Mouse (Mus musculus): ENCODE measurements around the gene Fam131c. TPM values are rescaled to one million over a fixed set of nuclear protein-coding genes. Genes with fewer than 3 reads are reported as not detected.

Fam131c gene
- polyA plus RNA-seq, 1 experiment from 2014 or later, result 2.0 TPM

GRCm38 (mm10) chr4:141337986-141338385, 30.0 kb upstream of the Fam131c start:
- Histone ChIP-seq H3K9ac (peak overlapping the region; percentile 17; the same call in 1 of the 2 replicates), H3K4me3 (replicated peaks) (no peak overlapping the region), H3K27ac (peak overlapping the region; percentile 34; the same call in 1 of the 2 replicates), H3K27me3 (replicated peaks) (no peaks in the 10 kb centered on the region), H3K9me3 (no peaks in the 10 kb centered on the region), H3K36me3 (no peaks in the 10 kb centered on the region), H3K4me1 (replicated peaks) (peaks cover 32% of the 10 kb centered on the region), H3K4me2 (replicated peaks) (peak overlapping the region; percentile 28; the same call in 1 of the 2 replicates)
- peak; percentile 67 for ATAC-seq
- WGBS, result 13% methylated on average over 6 of the region's 6 CpGs

DNA sequence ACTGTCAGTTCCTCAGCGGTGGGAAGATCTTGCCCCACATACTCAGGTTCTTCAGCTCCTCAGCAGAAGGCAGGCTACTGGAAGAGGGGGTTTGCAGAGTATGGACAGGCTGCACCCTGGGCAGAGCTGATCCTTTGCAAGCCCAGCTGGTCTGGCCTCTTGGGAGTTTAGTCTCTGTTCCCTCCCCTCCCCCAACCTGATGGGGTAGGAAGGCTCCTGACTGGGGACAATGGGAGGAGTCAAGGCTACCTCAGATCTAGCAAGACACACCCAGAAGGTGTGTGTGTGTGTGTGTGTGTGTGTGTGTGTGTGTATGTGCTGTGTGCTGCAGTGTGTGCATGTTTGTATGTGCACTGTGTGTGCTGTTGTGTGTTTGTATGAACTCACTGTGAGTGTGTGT, 29.2 kb upstream of the Fam131c start:
- H3K4me2 ChIP-seq (replicated peaks), result no peak overlapping the region
- 22% methylated on average over 1 of the region's 1 CpGs for WGBS
- 0 out of 2 replicates have a peak overlapping the region, but pooled peaks have one; percentile 4 for H3K27ac ChIP-seq
- H3K36me3 ChIP-seq, result no peaks in the 10 kb centered on the region
- H3K27me3 ChIP-seq (replicated peaks), result no peaks in the 10 kb centered on the region
- no peak overlapping the region for H3K4me3 ChIP-seq (replicated peaks)
- peaks cover 34% of the 10 kb centered on the region for H3K4me1 ChIP-seq (replicated peaks)
- no peaks in the 10 kb centered on the region for H3K9me3 ChIP-seq
- no peak overlapping the region for H3K9ac ChIP-seq
- peak; percentile 38 for ATAC-seq

DNA sequence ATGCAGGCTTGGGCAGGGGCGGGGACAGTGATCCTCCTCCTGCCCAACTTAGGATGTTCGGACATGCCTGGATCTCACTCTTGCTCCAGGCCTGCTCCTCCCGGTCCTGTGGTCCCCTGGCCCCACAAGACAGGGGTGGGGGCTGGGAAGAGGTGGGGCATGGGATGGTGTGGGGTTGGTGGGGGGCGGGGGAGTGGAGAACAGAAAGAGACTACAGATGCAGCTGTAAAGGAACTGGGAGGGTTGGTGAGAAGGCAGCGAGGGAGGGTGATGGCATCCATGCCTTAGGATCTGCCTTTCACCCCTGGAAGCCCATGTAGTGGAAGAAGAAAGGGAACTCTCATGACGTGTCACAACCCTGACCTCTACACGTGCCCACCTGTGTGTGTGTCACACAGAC, 26.5 kb upstream of the Fam131c start:
- Histone ChIP-seq H3K9ac (no peak overlapping the region), H3K4me1 (replicated peaks) (peaks cover 23% of the 10 kb centered on the region), H3K36me3 (no peaks in the 10 kb centered on the region), H3K4me2 (replicated peaks) (no peak overlapping the region), H3K27ac (no peak overlapping the region), H3K4me3 (replicated peaks) (no peak overlapping the region), H3K27me3 (replicated peaks) (no peaks in the 10 kb centered on the region), H3K9me3 (no peaks in the 10 kb centered on the region)
- no peak for ATAC-seq
- WGBS, result 68% methylated on average over 7 of the region's 7 CpGs

GRCm38 (mm10) chr4:141343515-141343914, 24.5 kb upstream of the Fam131c start:
- Histone ChIP-seq H3K9me3 (no peaks in the 10 kb centered on the region), H3K4me1 (replicated peaks) (peaks cover 22% of the 10 kb centered on the region), H3K4me2 (replicated peaks) (no peak overlapping the region), H3K27me3 (replicated peaks) (no peaks in the 10 kb centered on the region), H3K36me3 (no peaks in the 10 kb centered on the region), H3K9ac (no peak overlapping the region), H3K27ac (no peak overlapping the region), H3K4me3 (replicated peaks) (no peak overlapping the region)
- 50% methylated on average over 7 of the region's 7 CpGs for WGBS
- no peak for ATAC-seq

GRCm38 (mm10) chr4:141345219-141345618, 22.8 kb upstream of the Fam131c start:
- ATAC-seq, result no peak
- no peaks in the 10 kb centered on the region for H3K27me3 ChIP-seq (replicated peaks)
- H3K4me3 ChIP-seq (replicated peaks), result no peak overlapping the region
- peaks cover 13% of the 10 kb centered on the region; the same call in 1 of the 2 replicates for H3K4me1 ChIP-seq (replicated peaks)
- no peak overlapping the region for H3K9ac ChIP-seq
- no peak overlapping the region for H3K4me2 ChIP-seq (replicated peaks)
- no peaks in the 10 kb centered on the region for H3K9me3 ChIP-seq
- no peak overlapping the region for H3K27ac ChIP-seq
- no peaks in the 10 kb centered on the region for H3K36me3 ChIP-seq
- WGBS, result 87% methylated on average over 12 of the region's 12 CpGs

- Histone ChIP-seq H3K27ac (no peak overlapping the region), H3K27me3 (replicated peaks) (no peaks in the 10 kb centered on the region), H3K36me3 (no peaks in the 10 kb centered on the region), H3K4me3 (replicated peaks) (no peak overlapping the region), H3K9ac (no peak overlapping the region), H3K9me3 (no peaks in the 10 kb centered on the region), H3K4me1 (replicated peaks) (peaks cover 21% of the 10 kb centered on the region), H3K4me2 (replicated peaks) (no peak overlapping the region)
- peak; percentile 89 for ATAC-seq
- 40% methylated on average over 8 of the region's 8 CpGs for WGBS
Observed at GRCm38 (mm10) chr4:141347365-141347797, 20.6 kb upstream of the Fam131c start.

GRCm38 (mm10) chr4:141348616-141349015, 19.4 kb upstream of the Fam131c start:
- H3K27me3 ChIP-seq (replicated peaks), result no peaks in the 10 kb centered on the region
- H3K9ac ChIP-seq, result no peak overlapping the region
- no peak overlapping the region for H3K4me3 ChIP-seq (replicated peaks)
- H3K9me3 ChIP-seq, result no peaks in the 10 kb centered on the region
- H3K4me2 ChIP-seq (replicated peaks), result no peak overlapping the region
- peaks cover 22% of the 10 kb centered on the region for H3K4me1 ChIP-seq (replicated peaks)
- no peaks in the 10 kb centered on the region for H3K36me3 ChIP-seq
- no peak overlapping the region for H3K27ac ChIP-seq
- WGBS, result 71% methylated on average over 11 of the region's 11 CpGs
- ATAC-seq, result no peak

DNA sequence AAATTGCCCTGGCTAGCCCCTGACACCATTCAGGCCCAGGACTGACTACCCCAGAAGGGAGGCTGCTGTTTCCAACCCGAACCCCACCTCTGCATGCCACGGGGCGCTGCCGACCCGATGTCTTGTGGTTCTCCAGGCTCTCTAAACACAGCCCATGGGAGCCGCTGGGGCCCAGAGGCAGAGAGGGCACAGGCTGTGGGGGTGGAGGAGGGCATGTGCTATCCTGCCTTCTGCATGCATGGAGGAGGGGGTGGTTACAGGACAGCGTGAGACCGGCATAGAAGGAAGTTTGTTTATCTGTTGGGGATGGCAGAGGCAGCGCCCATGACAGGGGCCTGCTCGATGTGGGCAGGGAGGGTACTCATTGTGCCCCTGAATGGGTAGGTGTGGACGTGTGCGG, 18.0 kb upstream of the Fam131c start:
- no peak overlapping the region for H3K4me2 ChIP-seq (replicated peaks)
- no peaks in the 10 kb centered on the region for H3K27me3 ChIP-seq (replicated peaks)
- ATAC-seq, result no peak
- H3K9me3 ChIP-seq, result no peaks in the 10 kb centered on the region
- no peak overlapping the region for H3K9ac ChIP-seq
- WGBS, result 76% methylated on average over 12 of the region's 12 CpGs
- H3K27ac ChIP-seq, result no peak overlapping the region
- peaks cover 27% of the 10 kb centered on the region for H3K4me1 ChIP-seq (replicated peaks)
- H3K36me3 ChIP-seq, result no peaks in the 10 kb centered on the region
- no peak overlapping the region for H3K4me3 ChIP-seq (replicated peaks)

DNA sequence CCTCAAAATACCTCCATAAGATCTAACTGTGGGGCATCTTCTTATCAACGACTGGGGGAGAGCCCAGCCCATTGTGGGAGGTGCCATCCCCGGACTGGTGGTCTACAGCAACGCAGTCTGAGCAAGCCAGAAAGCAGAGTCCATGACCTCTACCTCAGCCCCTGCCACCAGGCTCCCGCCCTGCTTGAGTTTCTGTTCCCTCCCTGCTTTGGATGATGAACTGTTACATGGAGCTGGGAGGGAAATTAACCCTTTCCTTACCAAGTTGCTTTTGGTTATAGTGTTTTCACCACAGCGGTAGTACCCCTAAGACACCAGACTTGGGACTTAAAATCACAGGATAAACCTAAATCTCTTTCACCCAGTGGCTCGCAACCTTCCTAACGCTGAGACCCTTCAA, 16.0 kb upstream of the Fam131c start:
- Histone ChIP-seq H3K27me3 (replicated peaks) (no peaks in the 10 kb centered on the region), H3K36me3 (no peaks in the 10 kb centered on the region), H3K4me3 (replicated peaks) (no peak overlapping the region), H3K4me1 (replicated peaks) (peaks cover 27% of the 10 kb centered on the region), H3K4me2 (replicated peaks) (no peak overlapping the region), H3K27ac (no peak overlapping the region), H3K9ac (no peak overlapping the region), H3K9me3 (no peaks in the 10 kb centered on the region)
- WGBS, result 47% methylated on average over 7 of the region's 7 CpGs
- no peak for ATAC-seq

DNA sequence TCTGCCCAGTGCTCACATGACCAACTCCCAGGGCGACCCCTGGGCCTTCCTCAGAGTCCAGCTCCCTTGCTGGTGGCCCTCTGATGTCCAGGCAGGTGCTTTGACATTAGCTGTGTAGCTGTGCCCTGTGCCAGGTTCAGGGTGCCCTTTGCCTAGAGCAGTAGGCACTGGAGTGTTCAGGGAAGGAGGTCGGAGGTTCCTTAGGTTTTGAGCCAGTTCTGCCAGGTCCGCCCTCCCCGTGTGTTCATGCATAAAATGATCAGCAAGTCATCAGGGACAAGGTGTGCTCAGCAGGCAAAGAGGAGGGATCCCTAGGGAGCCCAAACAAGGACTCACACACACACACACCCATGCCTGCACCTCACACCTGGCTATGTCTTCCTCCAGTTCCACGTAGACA, 15.0 kb upstream of the Fam131c start:
- Histone ChIP-seq H3K9me3 (no peaks in the 10 kb centered on the region), H3K4me1 (replicated peaks) (peaks cover 20% of the 10 kb centered on the region), H3K9ac (no peak overlapping the region), H3K27ac (no peak overlapping the region), H3K4me3 (replicated peaks) (no peak overlapping the region), H3K36me3 (no peaks in the 10 kb centered on the region), H3K4me2 (replicated peaks) (no peak overlapping the region), H3K27me3 (replicated peaks) (no peaks in the 10 kb centered on the region)
- 81% methylated on average over 5 of the region's 5 CpGs for WGBS
- no peak for ATAC-seq

DNA sequence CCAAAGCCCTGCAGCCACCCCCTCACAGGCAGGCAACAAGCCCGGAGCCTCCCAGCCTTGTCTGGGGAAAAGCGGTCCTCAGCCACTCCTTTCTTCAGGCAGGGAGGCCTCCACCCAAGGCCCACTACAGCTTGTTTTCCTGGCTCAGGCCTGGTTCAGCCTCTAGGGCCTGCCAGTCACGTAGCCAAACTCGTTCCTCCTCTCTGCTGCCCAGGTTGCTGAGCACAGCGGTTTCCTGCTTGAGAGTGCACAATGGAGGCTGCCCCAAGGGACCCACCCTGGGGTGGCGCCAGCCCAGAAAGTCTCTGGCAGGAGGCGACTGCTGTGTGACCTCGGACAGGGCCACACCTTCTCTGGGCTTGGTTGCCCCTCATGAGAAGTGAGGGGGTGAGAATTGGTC, 14.2 kb upstream of the Fam131c start:
- 47% methylated on average over 8 of the region's 8 CpGs for WGBS
- Histone ChIP-seq H3K9ac (no peak overlapping the region), H3K4me2 (replicated peaks) (no peak overlapping the region; the same call in 1 of the 2 replicates)

DNA sequence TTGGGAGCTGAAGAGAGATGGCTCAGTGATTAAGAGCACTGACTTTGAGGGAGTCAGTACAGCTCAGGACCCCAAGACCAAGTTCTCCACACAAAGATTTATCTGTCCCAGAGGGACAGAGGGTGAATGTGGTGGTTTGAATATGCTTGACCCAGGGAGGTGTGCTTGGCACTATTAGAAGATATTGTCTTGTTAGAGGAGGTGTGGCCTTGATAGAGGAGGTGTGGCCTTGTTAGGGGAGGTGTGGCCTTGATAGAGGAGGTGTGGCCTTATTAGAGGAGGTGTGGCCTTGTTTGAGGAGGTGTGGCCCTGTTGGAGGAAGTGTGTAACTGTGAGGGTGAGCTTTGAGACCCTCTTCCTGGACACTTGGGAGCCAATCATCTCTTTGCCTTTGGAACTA, 10.2 kb upstream of the Fam131c start:
- no peak overlapping the region for H3K9ac ChIP-seq
- H3K4me2 ChIP-seq (replicated peaks), result no peak overlapping the region
- H3K4me1 ChIP-seq (replicated peaks), result peaks cover 30% of the 10 kb centered on the region
- H3K9me3 ChIP-seq, result no peaks in the 10 kb centered on the region
- H3K4me3 ChIP-seq (replicated peaks), result no peak overlapping the region
- H3K36me3 ChIP-seq, result no peaks in the 10 kb centered on the region
- no peaks in the 10 kb centered on the region for H3K27me3 ChIP-seq (replicated peaks)
- ATAC-seq, result no peak
- H3K27ac ChIP-seq, result no peak overlapping the region

More for the DNA sequence above, 14.2 kb upstream of the Fam131c start:
- Histone ChIP-seq H3K9me3 (no peaks in the 10 kb centered on the region), H3K27me3 (replicated peaks) (no peaks in the 10 kb centered on the region), H3K4me1 (replicated peaks) (peaks cover 19% of the 10 kb centered on the region), H3K4me3 (replicated peaks) (no peak overlapping the region), H3K27ac (peak overlapping the region; percentile 77), H3K36me3 (no peaks in the 10 kb centered on the region)
- ATAC-seq, result peak; percentile 88

DNA sequence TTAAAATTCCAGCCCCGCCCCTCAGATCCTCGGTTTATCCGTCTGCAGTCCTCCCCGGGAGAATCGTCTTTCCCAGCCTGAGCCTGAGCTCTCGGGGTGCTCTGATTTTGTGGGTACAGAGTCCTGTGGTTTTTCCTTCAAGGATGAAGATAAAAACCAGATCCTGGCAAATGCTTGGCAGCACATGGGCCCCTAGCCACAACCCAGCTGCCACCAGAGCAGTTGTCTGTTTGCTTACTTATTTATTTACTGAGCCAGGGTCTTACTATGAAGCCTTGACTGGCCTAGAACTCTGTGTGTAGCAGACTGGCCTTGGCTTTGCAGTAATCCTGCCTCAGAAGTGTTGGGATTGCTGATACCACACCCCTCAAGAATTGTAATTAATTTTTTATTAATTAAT, 8.8 kb upstream of the Fam131c start:
- H3K27me3 ChIP-seq (replicated peaks), result 0 out of 2 replicates have a peak, but pooled peaks cover 2% of the 10 kb centered on the region
- no peak overlapping the region for H3K9ac ChIP-seq
- no peak overlapping the region for H3K4me3 ChIP-seq (replicated peaks)
- no peak for ATAC-seq
- H3K4me2 ChIP-seq (replicated peaks), result no peak overlapping the region
- H3K36me3 ChIP-seq, result no peaks in the 10 kb centered on the region
- H3K4me1 ChIP-seq (replicated peaks), result peaks cover 18% of the 10 kb centered on the region
- 77% methylated on average over 6 of the region's 6 CpGs for WGBS
- H3K9me3 ChIP-seq, result no peaks in the 10 kb centered on the region
- no peak overlapping the region for H3K27ac ChIP-seq

Data from intestine, embryonic 15.5 days (tissue).